Mouse (Mus musculus): ENCODE measurements around the gene Sh3kbp1. TPM values are rescaled to one million over a fixed set of nuclear protein-coding genes. Genes with fewer than 3 reads are reported as not detected.
A peak's percentile ranks its signal among the peaks of the same experiment; 100 is the strongest.
"Not testable (repeated sequence)": the region's sequence is repeated elsewhere in the genome, so short reads cannot be mapped to it uniquely, and the experiment has no call there.

Sh3kbp1 gene
- total RNA-seq (2021): 10 to 100 TPM; 66.3 to 74.6 TPM

DNA sequence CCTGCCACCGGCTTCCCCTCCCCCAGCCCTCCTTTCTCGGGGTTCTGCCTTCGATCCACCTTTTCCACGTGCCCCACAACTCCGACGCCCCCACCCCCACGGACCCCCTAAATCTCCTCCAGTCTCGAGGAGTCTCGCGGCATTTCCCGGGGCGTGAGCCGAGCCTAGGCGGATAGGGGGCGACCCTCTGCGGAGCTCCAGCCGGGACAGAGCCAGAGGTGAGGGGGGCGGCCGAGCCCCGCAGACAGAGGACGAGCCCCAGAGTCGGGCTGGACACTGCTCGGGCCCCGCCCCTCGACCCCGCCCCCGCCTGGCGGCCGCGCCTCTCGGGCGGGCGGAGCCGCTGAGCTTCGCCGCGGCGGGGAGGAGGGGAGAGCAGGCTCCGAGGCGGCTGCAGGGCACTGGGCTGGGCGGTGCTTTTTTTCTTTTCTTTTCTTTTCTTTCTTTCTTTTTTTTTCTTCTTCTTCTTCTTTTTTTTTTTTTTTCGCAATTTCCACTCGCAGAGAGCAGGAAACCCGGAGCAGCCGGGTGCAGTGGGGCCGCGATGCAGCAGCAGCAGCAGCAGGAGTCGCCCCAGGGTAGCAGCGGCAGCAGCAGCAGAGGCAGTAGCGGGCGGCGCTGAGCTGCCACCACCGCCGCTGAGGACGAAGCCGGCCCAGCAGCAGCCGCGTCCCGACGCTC, at the start of gene Sh3kbp1:
Sh3kbp1 (plus strand) TSS at position 366 of the 681 bp plus-strand sequence.
- peak; percentile 12 to 81 for DNase-seq (ENCODE audit: extremely low spot score in 1 of 2, low spot score in 2 of 2)
- intact Hi-C loops (cut with DNase I): loop anchor here (2.0 to 10.0 kb wide), 5 partner anchors 125 to 490 kb away; no protein-coding TSS in a partner anchor

DNA sequence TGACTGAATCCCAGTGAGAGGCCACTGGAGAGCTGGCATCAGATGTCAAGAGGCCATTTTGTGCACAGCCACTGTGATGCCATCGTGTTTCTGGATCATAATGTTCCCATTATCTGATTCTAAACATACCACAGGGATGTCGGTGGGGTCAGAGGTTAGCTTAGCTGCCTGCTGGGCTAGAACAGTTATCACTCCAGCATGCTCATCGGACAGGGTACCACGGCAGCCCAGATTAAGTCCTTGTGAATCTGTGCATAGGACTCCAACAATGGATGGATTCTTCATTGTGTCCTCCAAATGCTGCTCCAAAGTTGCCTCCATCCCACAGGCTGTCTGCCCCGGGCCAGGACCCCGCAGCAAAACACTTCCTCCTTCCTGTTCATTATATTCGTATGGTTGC, 42.3 kb upstream of the Sh3kbp1 start:
- intact Hi-C loops (cut with DNase I); DNase-seq (ENCODE audit: extremely low spot score in 1 of 2, low spot score in 2 of 2): not testable (repeated sequence)

DNA sequence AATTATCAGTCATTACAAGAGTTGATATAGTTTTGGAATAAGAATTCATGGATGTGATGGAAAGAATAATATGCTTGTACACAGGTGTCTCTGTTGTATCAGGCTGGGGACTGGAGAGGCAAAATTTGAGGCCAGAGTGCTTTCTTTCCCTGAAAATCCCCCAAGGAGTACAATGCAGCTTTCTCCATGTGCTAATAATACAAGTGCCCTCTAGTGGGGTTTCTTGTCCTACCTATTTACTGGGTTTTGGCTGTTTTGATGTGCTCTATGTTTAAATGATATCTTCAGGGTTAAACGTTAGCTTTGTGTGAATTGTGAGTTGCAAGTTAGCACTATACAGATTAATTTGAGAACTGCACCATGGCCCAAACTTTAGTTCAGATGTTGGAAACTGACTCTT, 35.4 kb upstream of the Sh3kbp1 start:
- intact Hi-C loops (cut with DNase I): no loop called here
- DNase-seq (ENCODE audit: extremely low spot score in 1 of 2, low spot score in 2 of 2): no peak

DNA sequence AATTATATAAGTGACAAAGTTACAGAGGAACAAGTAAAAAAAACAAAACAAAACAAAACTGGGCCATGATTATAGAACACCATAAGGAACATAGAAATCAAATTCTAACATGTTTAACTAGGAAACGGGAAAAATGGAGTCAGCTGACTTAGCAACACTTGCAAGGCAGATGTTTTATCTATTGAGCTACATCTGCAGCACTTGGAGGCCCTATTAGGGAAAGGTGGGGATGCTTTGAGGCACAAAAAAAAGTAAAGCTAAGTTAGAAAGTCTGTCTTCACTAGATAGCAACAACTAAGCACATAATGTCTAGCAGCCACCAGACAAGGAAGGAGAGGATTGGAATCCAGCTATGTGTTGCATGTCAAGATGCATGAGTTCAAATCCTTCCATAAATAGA, 29.6 kb upstream of the Sh3kbp1 start:
- intact Hi-C loops (cut with DNase I): no loop called here
- DNase-seq (ENCODE audit: extremely low spot score in 1 of 2, low spot score in 2 of 2): no peak

DNA sequence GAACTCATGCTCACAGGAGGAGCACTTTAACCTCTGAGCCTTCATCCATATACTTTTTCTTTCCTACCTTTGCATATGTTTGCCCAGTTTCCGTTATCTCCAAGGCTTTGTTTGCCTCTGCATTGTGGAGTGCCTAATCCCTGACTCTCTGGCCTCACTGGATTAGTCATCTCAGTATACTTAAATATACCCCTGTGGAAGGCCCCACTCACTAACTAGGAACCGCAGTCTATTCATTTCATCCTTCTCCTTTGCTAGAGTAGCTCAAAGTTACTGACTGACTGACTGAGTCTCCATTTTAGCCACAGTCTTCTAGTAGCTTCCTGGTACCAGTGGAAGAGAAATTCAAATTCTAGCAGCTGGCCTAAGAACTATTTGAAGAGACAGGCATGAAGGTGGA, 22.2 kb upstream of the Sh3kbp1 start:
- no peak for DNase-seq (ENCODE audit: extremely low spot score in 1 of 2, low spot score in 2 of 2)
- intact Hi-C loops (cut with DNase I): no loop called here

DNA sequence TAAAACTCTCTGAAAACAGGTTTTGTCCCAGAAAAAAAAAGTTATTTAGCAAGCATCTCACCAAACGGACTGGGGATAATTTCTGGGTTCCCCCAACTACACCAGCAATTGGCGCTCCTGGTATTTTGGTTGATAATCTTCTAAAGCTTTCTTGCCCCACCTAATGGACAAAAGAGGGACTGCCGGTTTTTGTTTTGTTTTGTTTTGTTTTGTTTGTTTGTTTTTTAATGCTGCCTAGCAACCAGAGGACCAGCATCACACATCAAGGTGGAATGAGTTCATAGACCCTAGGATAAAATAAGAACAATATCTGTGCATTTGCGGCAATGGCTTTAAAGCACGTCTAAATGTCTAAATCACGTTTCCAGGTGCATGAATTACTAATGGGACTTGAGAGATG, 20.1 kb upstream of the Sh3kbp1 start:
- peak in 1 of 2 experiments; percentile 14 for DNase-seq (ENCODE audit: extremely low spot score in 1 of 2, low spot score in 2 of 2)
- intact Hi-C loops (cut with DNase I): no loop called here

DNA sequence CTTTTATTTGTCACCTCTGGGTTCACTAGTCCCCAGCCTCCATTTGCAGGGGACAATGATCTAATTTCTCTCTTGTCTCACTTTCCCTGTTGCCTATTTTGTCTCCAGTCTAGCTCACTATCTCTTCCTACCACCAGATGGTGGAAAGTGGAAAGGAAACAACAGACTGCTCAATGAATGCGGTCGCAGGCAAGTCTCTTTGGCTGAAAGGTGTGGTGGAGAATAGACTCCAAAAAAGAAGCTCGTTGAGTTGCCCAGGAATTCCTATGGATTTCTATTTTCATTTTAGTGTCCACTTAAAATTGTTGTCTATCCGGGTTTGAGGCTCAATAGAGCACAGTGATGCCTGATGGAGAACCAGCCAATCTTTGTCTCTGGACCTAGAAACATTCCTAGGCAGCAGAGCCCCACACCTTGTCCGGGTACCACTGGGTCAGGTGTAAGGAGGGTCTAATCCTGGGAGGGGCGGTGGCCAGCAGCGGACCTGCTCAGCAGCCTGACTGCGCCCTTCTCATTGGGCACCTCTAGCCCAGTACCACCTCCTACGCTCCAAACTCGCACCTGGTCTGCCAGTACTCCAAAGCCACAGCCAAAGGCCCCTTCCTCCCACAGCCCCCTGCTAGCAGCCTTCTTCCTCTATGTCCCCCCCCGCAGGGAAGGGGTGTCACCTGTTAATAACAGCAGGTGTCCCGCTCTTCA, 715 bp upstream of the Sh3kbp1 start:
- peak in 1 of 2 experiments; percentile 35 for DNase-seq (ENCODE audit: extremely low spot score in 1 of 2, low spot score in 2 of 2)
- intact Hi-C loops (cut with DNase I): loop anchor here (2.0 to 10.0 kb wide), 5 partner anchors 126 to 491 kb away; no protein-coding TSS in a partner anchor

DNA sequence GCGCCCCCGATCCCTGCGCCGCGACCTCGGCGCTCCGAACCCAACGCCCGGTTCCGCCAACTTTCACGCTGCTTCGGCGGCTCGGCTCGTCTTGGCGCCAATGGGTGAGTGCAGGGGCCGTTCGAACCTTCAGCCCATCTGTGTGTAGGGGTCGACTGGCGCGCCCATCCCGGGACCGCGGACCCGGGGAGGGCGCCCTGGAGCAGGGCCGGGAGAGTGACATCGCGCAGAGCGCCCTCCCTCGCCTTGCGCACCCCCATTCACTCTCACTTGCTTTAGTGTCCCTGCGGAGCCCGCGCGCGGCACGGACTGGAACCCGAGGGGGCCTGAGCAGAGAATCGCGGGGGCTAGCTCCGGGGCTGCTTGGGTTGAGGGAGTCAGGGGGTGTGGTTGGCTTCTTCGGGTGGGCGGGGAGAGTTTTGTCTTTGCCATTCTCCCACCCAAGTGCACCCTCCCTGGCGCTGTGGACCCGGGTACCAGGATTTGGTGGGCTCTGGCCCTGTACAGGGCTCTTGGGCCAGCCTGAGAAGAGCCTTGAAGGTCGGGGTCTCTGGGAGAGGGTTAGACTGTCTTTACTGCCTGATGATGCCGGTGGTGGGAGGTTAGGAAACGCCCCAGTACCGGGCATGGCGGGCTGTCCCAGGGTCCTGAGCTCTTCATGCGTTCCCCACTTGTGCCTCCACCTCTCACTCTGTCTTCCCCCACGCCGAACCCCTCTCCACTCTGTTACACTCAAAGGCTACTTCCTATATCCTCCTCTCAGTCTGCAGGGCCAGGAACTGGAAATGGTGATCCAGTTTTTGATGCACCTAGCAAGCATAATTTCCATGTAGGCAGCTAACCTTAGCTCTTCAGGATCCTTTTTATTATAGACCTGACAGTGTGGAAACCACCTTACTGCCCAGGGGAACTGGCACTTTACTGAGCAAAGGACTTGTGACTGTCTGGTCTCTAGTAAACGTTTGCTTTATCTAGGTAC, 805 bp downstream of the Sh3kbp1 start:
- intact Hi-C loops (cut with DNase I): loop anchor here (2.0 to 10.0 kb wide), 5 partner anchors 124 to 489 kb away; no protein-coding TSS in a partner anchor
- peak; percentile 3 to 46 for DNase-seq (ENCODE audit: extremely low spot score in 1 of 2, low spot score in 2 of 2)

DNA sequence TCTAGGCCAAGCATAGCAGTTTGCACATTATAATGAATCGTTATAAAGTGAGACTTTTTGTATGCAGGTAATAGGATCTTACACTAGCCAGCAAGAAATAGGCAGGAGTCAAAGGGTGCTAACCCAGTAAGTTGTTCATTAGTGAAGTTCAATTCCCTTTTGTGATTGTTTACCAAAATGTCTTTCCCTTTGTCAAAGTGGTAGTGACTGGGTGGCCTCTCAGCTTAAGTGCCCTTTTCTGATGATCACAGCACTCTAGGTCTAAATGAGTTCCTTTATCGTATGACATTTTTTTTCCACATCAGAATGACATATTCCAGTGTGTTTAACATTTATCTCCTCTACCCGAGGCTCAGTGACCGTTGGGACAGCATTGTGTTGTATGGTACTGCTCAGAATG, 1.6 kb downstream of the Sh3kbp1 start:
- no peak for DNase-seq (ENCODE audit: extremely low spot score in 1 of 2, low spot score in 2 of 2)
- intact Hi-C loops (cut with DNase I): loop anchor here (5.0 to 10.0 kb wide), 4 partner anchors 124 to 489 kb away; no protein-coding TSS in a partner anchor

DNA sequence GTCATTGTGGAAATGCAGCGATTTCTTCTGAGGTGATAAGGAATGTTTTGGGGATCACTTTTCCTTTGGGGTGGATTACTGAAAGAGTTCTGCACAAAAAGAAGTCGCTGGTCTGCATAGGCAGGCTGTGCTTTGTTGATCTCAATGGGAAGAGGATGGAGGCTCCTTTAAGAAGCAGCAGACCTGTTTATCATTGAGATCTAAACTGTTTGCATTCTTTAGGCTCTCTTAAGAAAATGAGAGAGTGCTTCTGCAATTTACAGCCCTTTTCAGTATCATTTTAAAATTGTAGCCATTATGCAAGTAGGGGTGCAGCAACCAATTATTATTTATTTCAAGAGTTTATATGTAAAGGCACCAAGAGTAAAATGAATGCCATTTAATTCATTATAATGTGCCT, 2.1 kb downstream of the Sh3kbp1 start:
- intact Hi-C loops (cut with DNase I): loop anchor here (5.0 to 10.0 kb wide), 4 partner anchors 123 to 488 kb away; no protein-coding TSS in a partner anchor
- no peak for DNase-seq (ENCODE audit: extremely low spot score in 1 of 2, low spot score in 2 of 2)

DNA sequence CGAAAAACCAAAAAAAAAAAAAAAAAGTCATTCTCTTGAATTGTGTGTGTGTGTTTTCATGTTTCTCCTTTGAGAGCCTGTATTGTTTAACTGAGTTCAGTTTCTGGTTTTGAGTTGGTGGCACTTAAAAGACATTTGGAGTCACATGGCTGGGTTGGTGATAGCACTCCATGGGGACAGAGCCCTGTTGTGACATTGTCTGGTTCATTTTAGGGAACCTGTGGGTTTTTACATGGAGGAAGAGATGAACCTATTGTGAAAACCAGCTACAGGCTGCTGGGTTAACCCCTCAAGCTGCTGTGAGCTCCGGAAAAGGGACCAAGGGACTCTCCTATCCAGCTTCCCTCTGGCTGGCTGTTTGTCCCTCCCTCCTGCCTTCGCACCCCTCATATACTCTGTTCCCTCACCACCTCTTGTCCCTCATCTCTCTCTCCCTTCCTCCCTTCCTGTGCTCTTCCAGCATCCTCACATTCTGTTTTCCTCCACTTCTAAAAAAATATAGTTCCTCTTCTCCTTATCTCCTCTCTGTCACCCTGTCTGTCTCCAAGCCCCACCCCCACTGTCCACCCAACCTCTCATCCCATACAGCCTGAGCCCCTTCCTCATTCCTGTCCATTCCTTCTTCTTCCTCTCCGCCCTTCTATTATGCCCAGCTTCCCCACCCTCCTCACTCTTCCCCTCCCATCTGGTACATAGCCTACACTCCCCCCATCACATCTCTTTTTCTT, 11.6 kb downstream of the Sh3kbp1 start:
- DNase-seq (ENCODE audit: extremely low spot score in 1 of 2, low spot score in 2 of 2): no peak
- intact Hi-C loops (cut with DNase I): no loop called here

DNA sequence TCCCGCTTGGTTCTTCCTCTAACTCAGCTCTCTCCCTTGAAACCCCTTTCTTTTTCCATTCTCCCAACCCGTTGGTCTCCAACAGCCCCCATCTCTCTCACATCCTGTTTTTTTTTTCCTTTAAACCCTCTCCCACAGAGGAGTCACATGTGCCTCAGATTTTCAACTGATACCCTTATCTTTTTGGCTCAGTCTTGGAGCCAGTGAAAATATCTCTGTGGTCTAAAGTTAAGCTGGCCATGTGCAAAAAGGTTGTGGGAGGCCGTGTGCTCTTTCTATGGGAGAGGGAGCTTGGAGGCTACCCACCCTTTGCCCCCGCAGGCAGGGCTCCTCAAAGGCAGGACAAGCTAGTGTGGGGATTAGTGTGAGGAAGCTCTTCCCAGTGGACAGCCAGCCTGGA, 12.9 kb downstream of the Sh3kbp1 start:
- intact Hi-C loops (cut with DNase I): no loop called here

DNA sequence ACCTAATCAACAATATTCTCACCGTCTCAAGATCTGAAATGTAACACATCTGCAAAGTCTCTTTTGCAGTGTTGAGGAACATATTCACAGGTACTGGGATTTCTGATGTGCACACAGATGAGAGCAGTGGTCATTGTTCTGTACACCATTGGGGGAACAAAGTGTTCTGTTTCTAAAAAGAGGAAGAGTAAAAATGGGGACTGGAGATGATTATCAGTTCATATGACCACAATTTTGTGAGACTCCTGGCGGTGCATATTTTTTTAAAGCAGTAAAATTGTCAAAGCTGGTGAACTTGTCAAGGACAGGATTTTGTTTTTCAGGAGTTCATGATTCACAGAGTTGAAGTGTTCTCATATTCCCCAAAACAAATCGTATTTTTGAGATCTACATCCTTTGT, 18.2 kb downstream of the Sh3kbp1 start:
- no peak for DNase-seq (ENCODE audit: extremely low spot score in 1 of 2, low spot score in 2 of 2)
- intact Hi-C loops (cut with DNase I): no loop called here

More for the DNA sequence above, 12.9 kb downstream of the Sh3kbp1 start:
- DNase-seq (ENCODE audit: extremely low spot score in 1 of 2, low spot score in 2 of 2): no peak

DNA sequence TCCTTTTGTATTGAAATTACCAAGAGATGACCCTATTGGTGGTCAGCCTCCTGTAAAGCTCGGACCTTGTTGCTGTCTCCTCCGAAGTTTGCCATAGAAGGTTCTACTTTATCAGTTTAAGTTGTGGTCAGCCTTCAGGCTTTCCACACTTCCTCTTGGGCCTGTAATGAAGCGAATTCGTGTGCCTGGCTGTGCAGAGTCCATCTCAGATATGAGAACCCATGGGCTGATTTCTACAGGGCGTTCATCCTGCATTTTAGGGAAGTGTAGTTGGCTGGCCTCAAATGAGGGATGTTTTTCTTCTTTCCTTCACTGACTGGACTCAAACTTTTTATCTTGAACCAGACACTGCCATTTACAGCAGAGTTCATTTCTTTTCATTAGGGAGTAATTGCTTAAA, 20.5 kb downstream of the Sh3kbp1 start:
- intact Hi-C loops (cut with DNase I): no loop called here
- DNase-seq (ENCODE audit: extremely low spot score in 1 of 2, low spot score in 2 of 2): no peak

DNA sequence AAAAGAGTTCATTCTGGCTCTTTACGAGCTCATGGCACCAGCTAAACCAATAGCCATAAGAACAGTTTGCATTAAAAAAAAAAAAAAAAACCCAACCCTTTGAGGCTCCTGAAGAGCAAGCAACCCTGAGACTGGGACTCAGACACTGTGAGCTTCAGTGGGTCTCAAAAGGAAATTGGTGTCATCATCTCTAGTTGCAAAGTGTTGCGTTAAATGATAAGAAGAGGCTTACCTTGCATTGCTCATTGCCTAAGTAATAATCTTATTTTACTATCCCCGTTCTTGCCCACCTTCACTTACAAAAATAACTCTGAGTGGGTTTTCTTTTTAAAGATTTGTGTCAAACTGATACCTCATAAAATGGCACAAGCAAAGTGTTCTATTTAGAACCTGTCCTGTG, 21.5 kb downstream of the Sh3kbp1 start:
- intact Hi-C loops (cut with DNase I): no loop called here
- DNase-seq (ENCODE audit: extremely low spot score in 1 of 2, low spot score in 2 of 2): no peak

DNA sequence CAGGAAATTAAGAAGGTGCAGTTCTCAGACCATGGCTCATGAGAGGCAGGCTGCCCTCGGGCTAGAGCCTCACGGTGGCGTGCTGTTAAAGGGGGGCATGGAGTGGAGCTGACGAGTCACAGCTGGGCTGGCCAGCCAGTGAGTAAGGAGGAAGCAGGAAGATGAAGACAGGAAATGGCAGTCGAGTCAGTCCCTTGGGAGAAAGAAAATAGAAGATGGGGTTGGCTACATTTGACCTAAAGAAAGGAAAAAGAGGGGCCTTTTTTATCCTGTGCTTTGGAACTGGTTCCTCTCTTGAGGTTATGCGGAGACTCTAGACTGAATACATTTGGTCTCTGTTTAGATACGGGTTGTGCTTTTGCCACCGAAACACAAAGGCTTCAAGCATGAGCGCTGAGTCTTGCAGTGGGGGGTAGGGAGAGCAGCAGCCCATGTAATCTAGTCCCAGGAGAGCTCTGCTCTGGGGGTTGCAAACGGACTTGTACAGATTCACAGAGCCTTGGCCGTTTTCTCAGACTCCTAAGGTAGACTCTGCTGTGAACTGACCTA, 23.1 kb downstream of the Sh3kbp1 start:
- intact Hi-C loops (cut with DNase I): no loop called here

DNA sequence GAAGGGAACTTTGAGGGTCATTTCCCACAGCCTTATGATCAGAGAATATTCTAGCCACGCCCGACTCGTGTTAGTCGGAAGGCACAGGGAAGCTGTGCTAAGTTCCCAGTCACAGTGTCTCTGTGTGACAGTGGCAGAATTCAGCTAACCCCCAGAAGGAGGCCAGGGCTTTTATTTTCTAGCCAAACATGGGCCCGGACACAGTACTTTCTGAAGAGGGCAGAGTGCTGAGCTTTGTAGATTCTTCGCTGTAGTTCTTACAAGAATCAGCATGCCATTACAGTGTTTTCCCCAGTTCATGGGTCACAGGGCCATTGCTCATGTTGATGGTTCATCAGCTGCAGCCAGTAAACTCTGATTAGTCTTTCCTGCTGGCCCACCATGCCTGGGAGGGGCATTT, 23.7 kb downstream of the Sh3kbp1 start:
- intact Hi-C loops (cut with DNase I): no loop called here
- no peak for DNase-seq (ENCODE audit: extremely low spot score in 1 of 2, low spot score in 2 of 2)

More for the DNA sequence above, 23.1 kb downstream of the Sh3kbp1 start:
- peak in 1 of 2 experiments; percentile 26 for DNase-seq (ENCODE audit: extremely low spot score in 1 of 2, low spot score in 2 of 2)

DNA sequence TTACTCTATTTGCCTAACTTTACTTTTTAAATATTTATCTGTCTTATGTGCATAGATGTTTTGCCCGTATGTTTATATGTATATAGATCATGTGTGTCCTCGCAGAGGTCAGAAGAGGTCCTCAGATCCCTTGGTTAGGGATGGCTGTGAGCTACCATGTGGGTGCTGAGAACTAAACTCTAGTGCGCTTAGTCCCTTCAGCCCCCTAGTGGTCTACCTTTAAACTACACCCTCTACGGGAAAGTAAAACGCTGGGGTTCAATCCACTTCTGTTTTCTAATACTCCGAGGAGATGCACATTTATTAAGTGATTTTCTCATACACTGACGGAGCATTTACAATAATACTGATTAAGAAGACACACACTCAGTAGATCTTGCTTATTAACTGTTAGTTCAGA, 44.3 kb downstream of the Sh3kbp1 start:
- intact Hi-C loops (cut with DNase I): no loop called here
- DNase-seq (ENCODE audit: extremely low spot score in 1 of 2, low spot score in 2 of 2): no peak
